Mouse (Mus musculus) embryonic facial prominence, embryonic 13.5 days (tissue): ENCODE measurements at regions not wholly inside any gene's neighbourhood (a gene's known extent, or its start where the extent isn't known, plus 50 kb on each side); places are given as distances from the start of the nearest gene placed in this dataset.

Source experiments
- ATAC-seq: fragments of 200-750 bp; cut with Nextera tagmentation; 2 replicates; pipeline ENCODE4 v1.8.0; 2017; ENCODE audit warnings: low read depth; ENCODE audit not compliant: insufficient number of reproducible peaks, insufficient read depth, low FRiP score, low TSS enrichment
- H3K27ac ChIP-seq: fragments of 300-500 bp; sonication (generic); 2 replicates; pipeline ENCODE4 v1.5.1; 2015; ENCODE audit warnings: moderate library complexity, mild to moderate bottlenecking, inconsistent platforms
- H3K27me3 ChIP-seq: fragments of 300-500 bp; sonication (generic); 2 replicates; pipeline ENCODE4 v1.6.1; 2015; ENCODE audit warnings: mild to moderate bottlenecking, inconsistent platforms
- H3K36me3 ChIP-seq: fragments of 300-500 bp; sonication (generic); 2 replicates; pipeline ENCODE4 v1.6.1; 2015; ENCODE audit warnings: mild to moderate bottlenecking, inconsistent platforms
- H3K4me1 ChIP-seq: fragments of 300-500 bp; sonication (generic); 2 replicates; pipeline ENCODE4 v1.6.1; 2015; ENCODE audit warnings: inconsistent platforms
- H3K4me2 ChIP-seq: fragments of 300-500 bp; sonication (generic); 2 replicates; pipeline ENCODE4 v1.6.1; 2015; ENCODE audit warnings: moderate library complexity, mild to moderate bottlenecking, inconsistent platforms
- H3K4me3 ChIP-seq: fragments of 300-500 bp; sonication (generic); 2 replicates; pipeline ENCODE4 v1.5.1; 2015; ENCODE audit warnings: mild to moderate bottlenecking, inconsistent platforms
- H3K9ac ChIP-seq: fragments of 300-500 bp; sonication (generic); 2 replicates; pipeline ENCODE4 v1.6.1; 2015; ENCODE audit warnings: mild to moderate bottlenecking, inconsistent platforms
- H3K9me3 ChIP-seq: fragments of 300-500 bp; sonication (generic); 2 replicates; pipeline ENCODE4 v1.6.1; 2016; ENCODE audit warnings: inconsistent platforms
- WGBS: fragments of 180-500 bp; shearing (Covaris S2); methylation state at CpG from one replicate; pipeline ENCODE4 v1.1.7; 2015; ENCODE audit warnings: mixed read lengths; 5-methylcytosine and 5-hydroxymethylcytosine counted together

DNA sequence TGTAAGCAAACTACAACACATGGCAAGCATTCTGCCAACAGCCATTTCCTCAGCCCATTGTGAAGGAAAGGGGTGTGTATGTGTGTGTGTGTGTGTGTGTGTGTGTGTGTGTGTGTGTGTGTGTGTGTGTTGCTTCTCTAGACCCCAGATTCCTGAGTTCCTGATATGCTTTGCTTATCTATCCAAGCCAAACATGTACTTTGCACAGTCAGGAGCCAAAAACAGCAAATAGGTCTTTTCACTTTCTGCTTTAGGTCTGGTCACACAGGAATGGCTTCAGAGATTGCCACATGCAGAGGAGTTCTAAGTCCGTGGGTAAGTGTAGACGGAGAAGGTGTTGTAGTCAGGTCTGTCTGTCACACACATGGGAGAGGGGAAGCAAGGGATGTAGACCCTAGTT, 216.7 kb downstream of the Sec61b start:
- 89% methylated on average over 2 of the region's 2 CpGs for WGBS
- no peaks in the 10 kb centered on the region for H3K9me3 ChIP-seq
- no peaks in the 10 kb centered on the region for H3K36me3 ChIP-seq
- no peak overlapping the region for H3K27ac ChIP-seq
- no peak overlapping the region for H3K4me2 ChIP-seq
- no peak overlapping the region for H3K4me3 ChIP-seq
- no peaks in the 10 kb centered on the region for H3K4me1 ChIP-seq
- ATAC-seq, result no peak
- H3K9ac ChIP-seq, result no peak overlapping the region
- H3K27me3 ChIP-seq, result no peaks in the 10 kb centered on the region

DNA sequence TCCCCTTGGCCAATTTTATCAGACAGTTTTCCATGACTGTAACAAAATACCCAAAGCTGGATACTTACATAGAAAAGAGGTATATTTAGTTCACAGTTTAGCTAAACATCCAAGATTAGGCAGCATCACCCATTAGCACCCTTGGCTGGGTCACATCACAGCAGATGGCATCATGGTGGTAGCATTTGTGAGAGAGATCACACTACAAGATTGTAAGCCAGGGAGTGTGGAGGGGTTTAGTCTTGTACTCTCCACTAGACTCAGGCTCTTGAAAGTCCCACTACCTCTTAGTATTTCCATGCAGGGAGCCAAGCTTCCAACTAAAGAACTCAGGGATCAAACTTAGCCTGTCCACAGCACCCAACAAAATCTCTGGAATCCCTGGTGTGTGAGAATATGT, 218.2 kb downstream of the Sec61b start:
- Histone ChIP-seq H3K36me3 (no peaks in the 10 kb centered on the region), H3K4me2 (no peak overlapping the region), H3K4me3 (no peak overlapping the region), H3K27me3 (no peaks in the 10 kb centered on the region), H3K9me3 (no peaks in the 10 kb centered on the region), H3K4me1 (no peaks in the 10 kb centered on the region), H3K9ac (no peak overlapping the region), H3K27ac (no peak overlapping the region)
- no peak for ATAC-seq

GRCm38 (mm10) chr4:47693221-47693620, 218.8 kb downstream of the Sec61b start:
- H3K4me3 ChIP-seq, result no peak overlapping the region
- no peaks in the 10 kb centered on the region for H3K9me3 ChIP-seq
- no peak for ATAC-seq
- H3K4me2 ChIP-seq, result no peak overlapping the region
- no peaks in the 10 kb centered on the region for H3K36me3 ChIP-seq
- 80% methylated on average over 12 of the region's 12 CpGs for WGBS
- H3K4me1 ChIP-seq, result peaks cover 2% of the 10 kb centered on the region
- no peak overlapping the region for H3K27ac ChIP-seq
- no peak overlapping the region for H3K9ac ChIP-seq
- H3K27me3 ChIP-seq, result no peaks in the 10 kb centered on the region

- WGBS, result 88% methylated on average over 4 of the region's 4 CpGs
- no peak for ATAC-seq
- Histone ChIP-seq H3K9ac (no peak overlapping the region), H3K4me3 (no peak overlapping the region), H3K36me3 (no peaks in the 10 kb centered on the region), H3K27ac (no peak overlapping the region), H3K4me2 (no peak overlapping the region), H3K27me3 (no peaks in the 10 kb centered on the region), H3K4me1 (peaks cover 14% of the 10 kb centered on the region), H3K9me3 (no peaks in the 10 kb centered on the region)
These were observed 222.6 kb downstream of the Sec61b start for GRCm38 (mm10) chr4:47697071-47697470.

GRCm38 (mm10) chr4:47698514-47698913, 224.1 kb downstream of the Sec61b start:
- H3K9ac ChIP-seq, result no peak overlapping the region
- H3K36me3 ChIP-seq, result no peaks in the 10 kb centered on the region
- no peaks in the 10 kb centered on the region for H3K9me3 ChIP-seq
- no peak overlapping the region for H3K4me2 ChIP-seq
- H3K27me3 ChIP-seq, result no peaks in the 10 kb centered on the region
- no peak for ATAC-seq
- H3K27ac ChIP-seq, result peak overlapping the region; percentile 48; the same call in 1 of the 2 replicates
- H3K4me3 ChIP-seq, result no peak overlapping the region
- 34% methylated on average over 4 of the region's 4 CpGs for WGBS
- H3K4me1 ChIP-seq, result peaks cover 14% of the 10 kb centered on the region

DNA sequence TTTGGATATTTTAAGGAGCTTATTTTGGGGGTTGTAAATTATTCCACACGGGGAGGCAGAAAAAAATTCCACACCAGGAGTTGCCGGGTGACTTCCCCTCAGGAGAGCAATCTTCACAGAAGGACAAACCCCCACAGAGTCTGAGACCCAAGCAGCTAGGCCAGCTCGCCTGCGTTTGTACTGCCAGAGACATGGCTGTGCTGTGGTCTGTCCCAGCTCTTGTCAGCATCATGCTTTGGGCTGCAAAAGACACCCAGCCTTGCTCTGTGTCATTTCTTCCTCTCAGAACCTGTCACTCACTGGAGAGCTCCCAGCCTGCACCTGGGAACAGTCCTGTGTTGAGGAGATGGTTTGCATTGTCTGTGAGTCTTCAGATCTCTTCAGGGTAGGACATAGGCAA, 224.5 kb downstream of the Sec61b start:
- no peak overlapping the region for H3K4me2 ChIP-seq
- H3K4me3 ChIP-seq, result no peak overlapping the region
- H3K4me1 ChIP-seq, result peaks cover 14% of the 10 kb centered on the region
- no peaks in the 10 kb centered on the region for H3K9me3 ChIP-seq
- peak overlapping the region; percentile 35 for H3K27ac ChIP-seq
- H3K27me3 ChIP-seq, result no peaks in the 10 kb centered on the region
- 40% methylated on average over 4 of the region's 4 CpGs for WGBS
- no peak overlapping the region for H3K9ac ChIP-seq
- ATAC-seq, result no peak
- H3K36me3 ChIP-seq, result no peaks in the 10 kb centered on the region

DNA sequence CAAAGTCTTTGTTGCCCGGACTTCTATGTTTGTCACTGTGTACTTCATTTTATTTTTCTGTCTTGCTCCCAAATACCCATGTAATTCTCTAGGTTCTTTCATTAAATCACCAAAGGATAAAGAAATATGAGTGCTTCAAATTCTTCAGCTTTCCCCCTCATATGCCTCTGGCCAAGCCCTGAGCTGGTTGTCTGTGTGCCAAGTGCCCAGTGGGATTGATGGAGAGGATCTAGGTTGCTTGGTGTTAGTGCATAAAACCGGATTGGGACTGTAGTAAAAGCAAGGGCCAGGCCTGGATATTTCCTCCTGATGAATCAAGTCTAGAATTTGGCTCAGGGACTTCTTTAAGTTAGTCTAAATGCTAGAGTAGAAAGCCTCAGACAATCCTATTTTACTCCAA, 229.0 kb downstream of the Sec61b start:
- Histone ChIP-seq H3K4me3 (no peak overlapping the region), H3K9ac (no peak overlapping the region), H3K27me3 (no peaks in the 10 kb centered on the region), H3K27ac (no peak overlapping the region), H3K4me2 (no peak overlapping the region), H3K9me3 (no peaks in the 10 kb centered on the region), H3K4me1 (peaks cover 10% of the 10 kb centered on the region), H3K36me3 (no peaks in the 10 kb centered on the region)
- no peak for ATAC-seq
- whole genome bisulfite sequencing, result 89% methylated on average over 2 of the region's 2 CpGs

DNA sequence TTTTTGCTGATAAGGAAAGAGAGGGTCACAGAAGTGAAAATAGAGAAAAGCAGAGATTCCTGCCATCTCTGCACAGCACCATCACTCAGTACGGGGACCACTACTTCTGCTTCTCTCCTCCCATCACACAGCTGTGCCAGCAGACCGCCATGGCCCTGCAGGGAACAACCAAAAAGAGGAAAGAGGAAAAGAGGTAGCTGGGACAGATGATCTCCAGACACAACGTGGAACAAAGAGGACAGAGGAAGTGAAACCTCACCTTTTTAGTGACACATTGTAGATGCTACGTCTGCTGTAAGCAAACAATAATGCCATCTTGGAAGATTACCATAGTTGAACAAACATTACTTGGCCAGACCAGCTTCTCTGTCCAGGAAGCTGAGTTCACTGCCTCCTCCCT, 230.1 kb downstream of the Sec61b start:
- Histone ChIP-seq H3K9ac (no peak overlapping the region), H3K27me3 (no peaks in the 10 kb centered on the region), H3K4me3 (no peak overlapping the region), H3K4me1 (no peaks in the 10 kb centered on the region), H3K36me3 (no peaks in the 10 kb centered on the region), H3K4me2 (no peak overlapping the region), H3K9me3 (no peaks in the 10 kb centered on the region), H3K27ac (no peak overlapping the region)
- 86% methylated on average over 4 of the region's 4 CpGs for WGBS
- ATAC-seq, result no peak

- no peaks in the 10 kb centered on the region for H3K27me3 ChIP-seq
- no peak overlapping the region for H3K9ac ChIP-seq
- no peak overlapping the region for H3K4me2 ChIP-seq
- no peak for ATAC-seq
- no peaks in the 10 kb centered on the region for H3K9me3 ChIP-seq
- H3K4me3 ChIP-seq, result no peak overlapping the region
- H3K27ac ChIP-seq, result no peak overlapping the region
- no peaks in the 10 kb centered on the region for H3K4me1 ChIP-seq
- no peaks in the 10 kb centered on the region for H3K36me3 ChIP-seq
These were observed 233.5 kb downstream of the Sec61b start for GRCm38 (mm10) chr4:47707966-47708365.

GRCm38 (mm10) chr4:47713387-47713786, 238.9 kb downstream of the Sec61b start:
- no peak overlapping the region for H3K4me3 ChIP-seq
- H3K9ac ChIP-seq, result no peak overlapping the region
- H3K36me3 ChIP-seq, result no peaks in the 10 kb centered on the region
- no peak overlapping the region for H3K27ac ChIP-seq
- H3K4me1 ChIP-seq, result peaks cover 3% of the 10 kb centered on the region; the same call in 1 of the 2 replicates
- ATAC-seq, result no peak; the same call in 1 of the 2 replicates
- 47% methylated on average over 7 of the region's 7 CpGs for WGBS
- no peaks in the 10 kb centered on the region for H3K27me3 ChIP-seq
- no peak overlapping the region for H3K4me2 ChIP-seq
- H3K9me3 ChIP-seq, result no peaks in the 10 kb centered on the region

- Histone ChIP-seq H3K27ac (no peak overlapping the region), H3K4me3 (no peak overlapping the region), H3K27me3 (0 out of 2 replicates have a peak, but pooled peaks cover 11% of the 10 kb centered on the region), H3K9me3 (no peaks in the 10 kb centered on the region; the same call in 1 of the 2 replicates), H3K4me2 (peak overlapping the region; percentile 16), H3K36me3 (no peaks in the 10 kb centered on the region), H3K9ac (no peak overlapping the region), H3K4me1 (peaks cover 8% of the 10 kb centered on the region; the same call in 1 of the 2 replicates)
- WGBS, result 20% methylated on average over 8 of the region's 8 CpGs
- no peak for ATAC-seq
These were observed 250.0 kb downstream of the Sec61b start for GRCm38 (mm10) chr4:47724331-47725004.

GRCm38 (mm10) chr4:47725005-47725340, 250.5 kb downstream of the Sec61b start:
- H3K4me1 ChIP-seq, result peaks cover 8% of the 10 kb centered on the region; the same call in 1 of the 2 replicates
- H3K36me3 ChIP-seq, result no peaks in the 10 kb centered on the region
- peak overlapping the region; percentile 16 for H3K4me2 ChIP-seq
- no peaks in the 10 kb centered on the region; the same call in 1 of the 2 replicates for H3K9me3 ChIP-seq
- no peak overlapping the region for H3K9ac ChIP-seq
- ATAC-seq, result no peak
- 13% methylated on average over 3 of the region's 3 CpGs for WGBS
- no peak overlapping the region for H3K27ac ChIP-seq
- H3K4me3 ChIP-seq, result no peak overlapping the region
- 0 out of 2 replicates have a peak, but pooled peaks cover 11% of the 10 kb centered on the region for H3K27me3 ChIP-seq
